22 mouse cellular contexts compared by ENCODE assay signal in genomic region chr10:119135489-119135924, GRCm38 (mm10).
DNase-seq lines count a peak whose midpoint lies in the region; ATAC-seq and TF ChIP-seq lines count a peak whose summit lies in the region.
"Had no signal": no experiment of that assay in that cellular context is flagged by ENCODE, and none has a peak within 500 bp of the region (broad histone marks: within the 10 kb centered on the region; RNA-seq: fewer than 3 reads in every experiment).

No protein-coding gene starts in this region.

- intact Hi-C loops in left cerebral cortex, postnatal 36 days (cut with DNase I) = no loop called here

- TF ChIP-seq EP300 in liver, postnatal 0 days (IDR thresholded peaks at IDR 0.05; ENCODE audit: low read depth) = no peak

- H3K27me3 ChIP-seq in heart, embryonic 10.5 days (ENCODE audit: insufficient read depth, poor library complexity, severe bottlenecking) = no peaks in the 10 kb centered on the region
- no peaks in the 10 kb centered on the region for H3K27me3 ChIP-seq in liver, embryonic 12.5 days (replicated peaks)
- H3K27me3 ChIP-seq in liver, postnatal 0 days (ENCODE audit: insufficient read depth, low read length) = no peaks in the 10 kb centered on the region
- no peaks in the 10 kb centered on the region for H3K27me3 ChIP-seq in testis, adult 2 months (ENCODE audit: control insufficient read depth, insufficient read depth, low read length)
- H3K27me3 ChIP-seq: forebrain, embryonic 13.5 days; liver, embryonic 15.5 days had no signal

- peaks cover 16% of the 10 kb centered on the region for H3K4me1 ChIP-seq in heart, embryonic 10.5 days
- H3K4me1 ChIP-seq in liver, embryonic 12.5 days = peaks cover 20% of the 10 kb centered on the region
- H3K4me1 ChIP-seq in liver, postnatal 0 days (ENCODE audit: insufficient read depth) = no peaks in the 10 kb centered on the region
- peaks cover 8% of the 10 kb centered on the region for H3K4me1 ChIP-seq in testis, adult 2 months (ENCODE audit: control insufficient read depth, insufficient read depth, low read length)
- H3K4me1 ChIP-seq: forebrain, embryonic 13.5 days had no signal

- 28% methylated on average over 11 of the region's 11 CpGs for WGBS in heart, embryonic 10.5 days
- WGBS in liver, embryonic 12.5 days (ENCODE audit: insufficient replicate concordance) = 44% methylated on average over 11 of the region's 11 CpGs
- 49% methylated on average over 11 of the region's 11 CpGs for WGBS in liver, postnatal 0 days (ENCODE audit: insufficient replicate concordance)

- ATAC-seq in liver, embryonic 12.5 days = peak; percentile 24; the same call in 1 of the 2 replicates
- no peak for ATAC-seq in liver, postnatal 0 days
- ATAC-seq: CD4-positive, CD25-positive, alpha-beta regulatory T cell, adult 4 months; forebrain, embryonic 13.5 days; hindbrain, embryonic 16.5 days; midbrain, embryonic 16.5 days had no signal

- no peaks in the 10 kb centered on the region for H3K36me3 ChIP-seq in heart, embryonic 10.5 days
- no peaks in the 10 kb centered on the region for H3K36me3 ChIP-seq in liver, embryonic 12.5 days
- H3K36me3 ChIP-seq in liver, postnatal 0 days (replicated peaks; ENCODE audit: insufficient read depth, low read length) = no peaks in the 10 kb centered on the region
- H3K36me3 ChIP-seq in testis, adult 2 months (ENCODE audit: control insufficient read depth, insufficient read depth, low read length) = no peaks in the 10 kb centered on the region
- H3K36me3 ChIP-seq: embryonic facial prominence, embryonic 10.5 days; liver, embryonic 15.5 days had no signal

- TF ChIP-seq CTCF in liver, postnatal 0 days (IDR thresholded peaks at IDR 0.05; ENCODE audit: low read depth) = no peak
- TF ChIP-seq CTCF in testis, adult 2 months (IDR thresholded peaks at IDR 0.05; ENCODE audit: control insufficient read depth, insufficient read depth, insufficient replicate concordance, low read depth, low read length) = 0 out of 2 replicates have a peak, but pooled peaks have one; percentile 4

- H3K4me3 ChIP-seq in heart, embryonic 10.5 days = peak overlapping the region; percentile 35
- no peak overlapping the region for H3K4me3 ChIP-seq in liver, embryonic 12.5 days
- H3K4me3 ChIP-seq in liver, postnatal 0 days (ENCODE audit: low read depth, low read length) = no peak overlapping the region
- H3K4me3 ChIP-seq in testis, adult 2 months (ENCODE audit: control insufficient read depth, low read depth, low read length) = peak overlapping the region; percentile 37
- H3K4me3 ChIP-seq: embryonic facial prominence, embryonic 10.5 days; forebrain, embryonic 13.5 days; liver, embryonic 15.5 days had no signal

- no peak for TF ChIP-seq POLR2A in testis, adult 2 months (IDR thresholded peaks at IDR 0.05; ENCODE audit: control insufficient read depth, low read depth, low read length)

- DNase-seq in heart, embryonic 10.5 days (ENCODE audit: low spot score) = peak; percentile 78
- no peak for DNase-seq in heart, adult 11 months
- no peak for DNase-seq in liver, postnatal 0 days
- no peak for DNase-seq in testis, postnatal 10 days (ENCODE audit: low spot score)
- no peak for DNase-seq in spleen, postnatal 36 days (ENCODE audit: low spot score in 2 of 2)
- no peak for DNase-seq in left cerebral cortex, postnatal 36 days (ENCODE audit: low spot score in 2 of 2)
- DNase-seq: adrenal gland, postnatal 14 days; cerebellum, adult 11-12 months; heart, postnatal 4 days; kidney, adult 2 months; kidney, postnatal 25 days; layer of hippocampus, adult 9-11 months; spleen, adult 18-20 months; thymus, postnatal 25 days had no signal

- H3K27ac ChIP-seq in heart, embryonic 10.5 days = peak overlapping the region; percentile 85
- H3K27ac ChIP-seq in liver, embryonic 12.5 days = peak overlapping the region; percentile 58; the same call in 1 of the 2 replicates
- H3K27ac ChIP-seq in liver, postnatal 0 days (ENCODE audit: low read depth) = no peak overlapping the region
- H3K27ac ChIP-seq in testis, adult 2 months (ENCODE audit: control insufficient read depth, insufficient read depth, low read depth, low read length) = no peak overlapping the region
- H3K27ac ChIP-seq: forebrain, embryonic 13.5 days; liver, embryonic 15.5 days had no signal

- H3K4me2 ChIP-seq in liver, embryonic 12.5 days = peak overlapping the region; percentile 54
- H3K4me2 ChIP-seq in liver, postnatal 0 days (ENCODE audit: low read depth, low read length) = no peak overlapping the region
- H3K4me2 ChIP-seq: forebrain, embryonic 13.5 days; liver, embryonic 15.5 days had no signal

- no peak overlapping the region for H3K9ac ChIP-seq in liver, embryonic 12.5 days
- no peak overlapping the region for H3K9ac ChIP-seq in liver, postnatal 0 days (replicated peaks)
- H3K9ac ChIP-seq: forebrain, embryonic 13.5 days; liver, embryonic 15.5 days had no signal

- H3K9me3 ChIP-seq in heart, embryonic 10.5 days = no peaks in the 10 kb centered on the region
- H3K9me3 ChIP-seq in liver, embryonic 12.5 days (replicated peaks) = no peaks in the 10 kb centered on the region
- no peaks in the 10 kb centered on the region for H3K9me3 ChIP-seq in liver, postnatal 0 days (ENCODE audit: low read length)
- H3K9me3 ChIP-seq: embryonic facial prominence, embryonic 10.5 days; forebrain, embryonic 13.5 days; liver, embryonic 15.5 days had no signal

Comparison
In these comparisons a context has a peak if more than half of its experiments do, and no peak if none do; other contexts are left out.
1. H3K27ac ChIP-seq: peak in heart, embryonic 10.5 days (single experiment) and liver, embryonic 12.5 days (single experiment); none in liver, postnatal 0 days (single experiment) and testis, adult 2 months (single experiment).
2. H3K4me3 ChIP-seq: peak in heart, embryonic 10.5 days (single experiment) and testis, adult 2 months (single experiment); none in liver, embryonic 12.5 days (single experiment) and liver, postnatal 0 days (single experiment).